Mouse (Mus musculus): Measurements from ENCODE around the gene Olfr777.
"Not testable (repeated sequence)": the region's sequence is repeated elsewhere in the genome, so short reads cannot be mapped to it uniquely, and the experiment has no call there.

Gene Olfr777

DNA sequence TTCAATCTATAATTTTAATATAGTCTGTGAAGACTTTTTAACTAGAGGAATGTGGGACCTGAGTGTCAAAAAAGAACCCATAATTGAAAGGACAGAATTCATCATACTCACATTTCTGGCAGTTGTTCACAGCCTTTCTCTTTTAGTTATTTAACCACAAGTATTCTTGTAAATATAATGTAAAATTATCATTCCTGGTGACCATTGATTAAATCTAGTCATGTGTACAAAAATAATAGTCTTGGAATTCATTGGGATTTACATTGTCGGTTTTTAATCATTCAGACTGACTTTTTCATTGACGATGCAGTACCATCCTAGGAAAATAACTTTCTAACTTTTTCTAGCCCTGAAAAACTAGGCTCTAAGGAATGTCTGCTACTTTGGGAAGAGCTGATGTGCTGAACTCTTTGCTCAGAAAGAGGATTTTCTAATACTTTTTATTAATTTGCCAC lies at the start of gene Olfr777:
TSS of gene Olfr777 (minus strand) at position 405 of the 455 bp plus-strand sequence.
- DNase-seq (ENCODE audit: low spot score in 2 of 2) = no peak

DNA sequence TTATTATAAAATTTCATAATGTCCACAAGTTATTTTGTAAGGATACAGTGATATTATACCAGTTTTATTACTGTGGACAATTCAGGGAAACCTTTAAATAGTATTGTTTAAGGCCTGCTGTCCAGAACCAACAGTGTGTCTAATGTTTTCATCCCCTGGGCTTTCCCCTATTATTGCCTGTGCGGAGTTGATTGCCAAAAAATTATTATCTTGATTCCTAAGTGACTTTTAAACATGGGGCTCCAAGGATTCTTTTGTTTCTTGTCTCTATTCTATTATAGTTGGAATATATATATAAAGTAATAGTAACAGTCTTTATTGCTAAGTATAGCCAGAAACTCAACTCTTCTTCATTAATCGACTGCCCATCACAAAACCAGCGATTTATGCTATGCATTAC lies 46.5 kb upstream of the Olfr777 start, which contains the start of gene Olfr780:
TSS of gene Olfr780 (plus strand) at position 301 of the 400 bp plus-strand sequence.
- no peak for DNase-seq (ENCODE audit: low spot score in 2 of 2)

DNA sequence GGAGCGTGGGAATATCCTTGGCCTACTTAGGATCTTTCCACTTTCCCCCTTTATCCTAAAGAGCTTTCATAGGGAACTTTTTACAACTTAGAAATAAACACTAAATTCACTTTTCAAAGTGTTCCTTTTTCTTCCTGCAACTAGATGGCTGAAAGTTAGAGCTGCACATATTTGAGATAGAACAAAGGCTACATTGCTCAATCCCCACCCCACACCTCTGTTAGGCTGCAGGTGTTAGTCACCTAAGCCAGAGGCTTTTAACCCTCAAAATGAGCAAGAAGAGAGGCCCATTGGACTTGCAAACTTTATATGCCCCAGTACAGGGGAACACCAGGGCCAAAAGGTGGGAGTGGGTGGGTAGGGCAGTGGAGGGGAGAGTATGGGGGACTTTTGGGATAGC lies 42.2 kb upstream of the Olfr777 start:
- DNase-seq (ENCODE audit: low spot score in 2 of 2) = not testable (repeated sequence)

DNA sequence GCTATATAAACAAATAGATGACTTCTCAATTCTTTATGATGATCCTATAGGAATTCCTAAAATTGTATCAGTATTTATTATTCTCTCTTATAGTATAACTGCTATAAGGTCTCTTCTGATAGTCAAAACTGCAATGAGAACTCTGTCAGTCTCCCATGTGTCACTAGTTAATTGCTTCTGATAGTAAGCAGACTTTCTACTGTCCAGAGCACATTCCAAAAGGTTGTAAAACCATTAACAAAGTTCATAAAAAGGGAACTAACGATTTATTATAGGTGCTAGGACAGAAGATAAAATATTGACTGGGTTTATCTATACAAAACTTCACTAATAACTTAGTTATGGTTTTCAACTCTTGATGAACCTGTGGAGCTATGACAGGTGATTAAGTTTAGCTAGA lies 41.7 kb upstream of the Olfr777 start:
- not testable (repeated sequence) for DNase-seq (ENCODE audit: low spot score in 2 of 2)

DNA sequence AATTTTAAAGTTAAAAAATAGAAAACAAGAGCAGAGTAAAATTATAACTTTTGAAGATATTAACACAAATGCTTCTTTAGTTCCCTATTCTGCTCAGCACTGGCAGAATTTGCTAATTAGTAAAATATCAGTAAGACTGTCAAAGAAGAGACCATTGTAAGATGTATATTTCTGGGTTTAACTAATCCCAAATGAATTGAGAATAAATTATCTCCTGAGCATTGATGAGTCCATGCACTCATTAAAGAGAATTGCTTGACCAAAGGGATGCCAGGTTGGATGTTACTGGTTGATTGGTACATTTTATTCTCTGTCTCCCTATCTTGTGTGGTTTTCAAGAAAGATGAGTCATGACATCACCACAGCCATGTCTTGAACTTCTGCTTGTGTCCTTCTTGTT lies 12.5 kb downstream of the Olfr777 start, which contains the start of gene Olfr776:
TSS of gene Olfr776 (plus strand) at position 301 of the 400 bp plus-strand sequence.
- no peak for DNase-seq (ENCODE audit: low spot score in 2 of 2)

GRCm38 (mm10) chr10:129248112-129248511 lies 23.2 kb downstream of the Olfr777 start, which contains the start of gene Olfr775:
Olfr775 (plus strand) TSS chr10:129248412.
- no peak for DNase-seq (ENCODE audit: low spot score in 2 of 2)

GRCm38 (mm10) chr10:129235904-129236303 lies 35.4 kb downstream of the Olfr777 start, which contains the start of gene Olfr774:
Olfr774 (plus strand) TSS chr10:129236204.
- DNase-seq (ENCODE audit: low spot score in 2 of 2) = no peak

- no peak for DNase-seq (ENCODE audit: low spot score in 2 of 2)
Measured at GRCm38 (mm10) chr10:129230737-129231136, 40.5 kb downstream of the Olfr777 start.
